Mouse (Mus musculus): ENCODE results near the gene Ctrl.

Ctrl gene

DNA sequence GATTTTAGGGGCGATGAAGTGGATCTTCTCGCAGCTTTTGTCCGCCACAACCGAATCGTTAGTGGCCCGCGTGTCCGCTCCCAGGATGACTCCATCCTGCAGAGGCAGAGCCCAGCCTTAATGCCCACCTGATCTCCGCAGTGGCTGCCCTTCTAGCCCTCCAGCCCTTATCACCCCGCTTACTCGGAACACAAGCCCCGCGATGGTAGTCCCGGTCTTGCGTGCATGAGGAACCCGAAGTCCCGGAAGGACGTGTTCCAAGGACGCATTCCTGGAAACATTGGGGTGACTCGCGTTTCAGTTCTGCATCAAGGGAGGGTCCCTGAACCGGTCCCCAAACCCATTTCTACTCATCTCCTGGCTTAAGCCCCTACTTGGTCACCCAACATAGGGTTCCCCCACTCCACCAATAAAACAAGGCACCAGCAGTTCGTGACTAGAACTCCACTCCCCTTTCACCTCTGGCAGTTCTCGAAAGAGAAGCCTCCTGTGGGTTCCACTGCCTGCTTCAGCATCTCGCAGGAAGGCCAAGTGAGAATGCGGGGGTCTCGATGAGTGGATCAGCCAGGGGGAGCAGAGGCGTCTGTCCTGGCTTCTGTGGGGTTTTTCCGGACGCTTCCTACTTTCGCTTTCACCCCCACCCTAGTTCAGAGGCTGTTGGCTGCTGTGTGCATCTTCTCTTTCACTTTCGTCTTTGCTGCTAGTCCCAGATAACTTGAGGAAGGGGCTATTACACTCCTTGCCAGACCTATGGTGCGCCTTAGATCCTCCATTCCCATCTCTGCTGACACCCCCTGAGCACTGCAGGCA, 4.0 kb upstream of the Ctrl start:
- DNase-seq: peak; percentile 54

DNA sequence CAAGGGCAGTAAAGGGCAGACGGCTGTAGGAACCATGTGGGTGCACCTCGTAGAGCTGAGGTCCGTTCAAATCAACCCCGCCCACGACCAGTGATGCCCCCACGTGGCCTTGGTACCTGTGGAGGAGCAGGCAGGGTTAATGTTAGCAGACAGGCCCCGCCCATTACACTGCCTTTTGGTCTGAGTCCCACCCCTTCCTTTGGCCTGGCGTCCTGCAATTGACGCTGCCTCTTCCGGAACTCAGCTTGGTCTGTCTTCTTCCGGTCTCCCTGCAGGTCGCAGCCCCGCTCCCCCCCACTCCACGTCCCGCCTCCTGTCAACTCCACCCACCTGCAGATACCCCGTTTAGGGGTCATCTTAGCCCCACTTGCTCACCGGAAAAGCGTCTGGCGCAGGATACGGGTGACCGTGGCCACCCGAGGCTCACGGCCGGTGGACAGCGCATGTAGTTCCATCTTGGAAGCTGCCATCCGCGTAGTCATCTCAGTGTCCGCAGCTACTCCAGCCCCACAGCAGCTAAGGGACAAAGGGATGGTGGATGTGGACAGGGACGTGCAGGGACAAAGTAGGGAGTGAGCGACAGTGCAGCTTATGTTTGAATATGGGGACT, 3.3 kb upstream of the Ctrl start:
- DNase-seq: peak; percentile 94

DNA sequence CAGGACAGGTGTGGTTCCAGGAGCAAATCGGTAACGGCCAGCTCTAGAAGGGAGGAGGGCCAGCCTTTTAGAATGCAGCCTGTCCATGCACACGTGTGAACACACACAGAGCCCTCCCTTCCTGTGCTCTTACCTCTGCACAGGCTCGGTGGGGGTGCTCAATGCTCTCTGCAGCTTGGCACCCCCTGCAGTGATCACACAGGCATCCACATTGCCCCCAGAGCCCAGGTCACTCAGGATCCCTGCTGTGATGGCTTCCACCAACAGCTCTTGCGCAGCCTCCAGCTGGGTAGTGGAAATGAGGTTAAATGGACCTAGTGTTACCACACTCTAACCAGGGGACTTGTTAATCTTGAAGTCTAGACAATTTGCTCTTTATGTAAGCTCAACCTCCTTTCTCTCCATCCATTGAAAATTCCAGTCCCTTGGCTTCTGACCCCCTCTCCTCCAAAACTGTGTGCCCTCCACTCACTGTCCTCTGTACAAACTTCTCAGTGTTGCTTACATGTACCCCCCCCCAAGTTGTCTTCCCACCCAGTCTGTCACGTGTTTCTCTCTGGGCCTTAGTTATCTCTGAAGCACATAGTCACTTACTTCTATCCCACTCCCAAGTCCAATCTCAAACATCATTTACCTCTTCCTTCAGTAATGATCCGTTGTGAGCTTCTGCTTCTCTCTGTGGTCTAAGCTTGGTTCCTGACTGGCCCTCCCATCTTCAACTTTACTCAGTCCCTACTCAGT, 2.4 kb upstream of the Ctrl start:
- no peak for DNase-seq

DNA sequence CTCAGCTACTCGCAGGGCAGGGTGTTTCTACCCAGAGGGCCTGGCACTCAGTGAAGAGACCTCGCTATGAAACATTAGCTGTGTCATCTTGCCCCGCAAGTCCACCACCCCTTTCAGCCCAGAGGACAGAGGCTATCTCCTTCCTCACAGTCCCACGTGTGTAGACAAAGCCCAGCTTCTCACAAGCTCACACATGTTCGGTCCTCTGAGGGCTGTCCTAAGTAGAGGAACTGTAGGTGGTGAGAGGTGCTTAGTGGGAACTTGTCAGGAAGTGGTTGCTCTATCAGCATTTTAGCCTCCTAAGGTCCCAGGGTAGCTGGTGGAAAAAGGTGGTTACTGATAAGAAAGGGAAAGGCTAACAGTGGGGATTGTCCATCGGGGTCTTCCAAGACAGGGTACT, 1.4 kb upstream of the Ctrl start:
- no peak for DNase-seq

DNA sequence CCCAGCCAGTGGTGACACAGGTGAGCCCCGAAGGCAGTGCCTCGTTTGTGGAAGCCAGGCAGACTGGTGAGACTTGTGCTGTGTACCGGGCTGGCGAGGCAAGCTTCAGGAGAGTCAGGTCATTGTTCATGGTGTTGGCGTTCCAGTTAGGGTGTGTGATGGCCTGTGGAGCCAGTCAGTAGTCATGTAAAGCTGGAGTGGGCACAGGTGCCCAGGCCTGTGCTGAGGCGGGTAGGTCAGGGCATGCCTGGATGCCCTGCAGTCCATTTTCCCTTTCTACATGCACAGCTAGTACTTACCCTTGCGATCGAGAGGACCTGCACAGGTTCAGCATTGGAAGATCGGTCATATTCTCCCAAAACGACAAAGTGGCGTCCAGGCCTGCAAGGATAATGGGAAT, 1.1 kb downstream of the Ctrl start:
- no peak for DNase-seq

DNA sequence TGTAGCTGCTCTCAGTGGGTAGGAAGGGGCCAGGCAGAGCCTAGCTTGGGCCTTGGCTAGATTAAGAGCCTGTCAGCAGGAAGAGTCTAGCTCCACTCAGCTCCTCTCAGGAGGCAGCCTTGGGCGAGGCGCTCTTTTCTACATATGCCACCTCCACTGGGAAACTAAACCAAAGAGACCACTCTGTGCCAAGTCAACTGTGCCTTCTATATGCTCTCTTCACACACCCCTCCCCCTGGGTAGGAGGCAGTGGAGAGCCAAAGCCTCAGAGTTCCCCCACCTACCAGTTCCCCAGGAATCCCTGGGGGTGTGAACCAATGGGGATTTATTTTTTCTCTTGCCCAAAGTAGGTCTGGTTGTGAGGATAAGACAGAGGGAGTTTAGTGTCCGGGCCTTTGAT, 2.4 kb downstream of the Ctrl start:
- no peak for DNase-seq

DNA sequence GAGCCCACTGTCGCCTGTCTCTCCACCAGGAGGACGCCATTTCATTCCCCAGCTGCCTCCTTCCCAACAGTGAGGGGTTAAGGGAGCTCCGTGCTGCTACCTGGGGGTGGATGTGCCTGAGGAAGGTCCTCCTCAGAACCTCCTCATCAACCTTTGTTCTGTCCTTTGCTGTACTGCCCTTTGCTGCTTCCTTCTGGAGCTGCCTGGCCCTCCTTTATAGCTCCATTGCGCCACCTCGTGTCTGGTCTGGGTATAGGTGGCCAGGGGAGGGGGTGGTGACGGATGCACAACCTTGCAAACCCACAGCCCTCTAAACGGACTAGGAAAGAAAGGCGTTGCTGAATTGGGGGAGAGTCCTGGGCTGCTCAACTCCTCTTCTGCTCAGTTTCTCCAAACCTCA, 3.1 kb downstream of the Ctrl start:
- peak; percentile 90 for DNase-seq

DNA sequence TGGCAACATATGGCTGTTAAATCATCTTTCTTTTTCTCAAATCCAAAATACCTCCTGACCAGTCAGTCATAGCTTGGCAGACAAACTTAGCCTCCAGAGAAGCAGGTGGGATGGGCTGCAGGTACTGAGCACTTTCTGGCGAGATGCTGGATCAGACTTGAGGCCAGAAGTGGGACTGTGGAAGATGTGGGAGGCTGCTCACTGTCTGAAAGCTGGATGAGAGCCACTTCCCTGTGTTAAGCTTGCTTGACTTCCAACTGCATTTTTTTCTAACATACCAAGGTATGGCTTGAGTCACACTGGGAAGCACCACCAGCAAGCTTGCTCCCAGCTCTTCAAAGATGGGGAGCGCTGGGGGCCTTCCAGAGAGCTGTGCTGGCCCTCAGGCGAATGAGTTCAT, 8.5 kb downstream of the Ctrl start:
- DNase-seq: no peak

DNA sequence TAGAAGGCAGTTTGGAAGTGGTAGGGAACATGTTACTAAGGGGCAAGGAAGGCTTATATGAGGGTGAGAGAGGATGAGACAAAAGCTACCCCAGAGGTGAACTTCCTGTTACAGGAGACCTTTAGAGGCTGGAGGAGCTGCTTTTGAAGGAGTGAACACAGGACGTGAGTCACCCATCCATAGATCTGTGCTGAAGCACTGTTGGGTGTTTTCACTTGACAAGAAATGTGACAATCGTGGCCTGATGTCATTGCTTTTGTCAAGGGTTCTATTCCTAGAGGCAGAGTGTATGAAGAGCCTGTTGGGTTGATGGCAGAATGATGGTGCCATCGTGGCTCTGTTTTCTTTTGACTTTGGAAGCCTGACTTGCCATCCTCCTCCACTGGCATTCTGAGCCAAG, 14.3 kb downstream of the Ctrl start:
- no peak for DNase-seq

DNA sequence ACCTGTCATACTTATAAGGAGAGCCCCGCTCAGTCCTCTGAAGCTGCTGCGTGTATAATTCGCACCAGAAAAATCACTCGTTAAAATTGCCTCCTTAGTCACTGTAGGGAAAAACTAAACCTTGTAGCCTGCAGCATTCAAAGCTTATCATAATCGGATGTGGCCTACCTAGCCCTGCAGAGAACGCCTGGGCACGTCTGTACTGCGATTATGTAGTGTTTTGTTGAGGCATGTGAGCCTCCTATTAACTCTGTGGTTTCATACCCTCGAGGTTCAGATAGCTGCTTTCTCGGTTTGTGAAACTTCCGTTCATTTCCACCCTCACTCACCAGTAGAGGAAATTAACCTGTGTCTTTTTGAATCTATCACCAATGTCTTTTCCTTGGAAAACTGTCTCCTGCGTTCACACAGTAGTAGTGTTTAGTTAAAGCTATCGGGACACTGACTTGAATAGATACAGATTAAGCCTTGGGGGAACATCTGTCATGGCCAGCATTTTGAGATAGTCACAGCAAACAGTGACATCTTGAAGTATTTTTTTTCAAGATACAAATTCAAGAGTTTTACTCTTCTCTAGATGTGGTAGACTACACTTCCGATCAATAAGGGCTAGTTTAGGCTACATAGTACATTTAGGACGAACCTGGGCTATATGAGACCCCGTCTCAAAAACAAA, 32.6 kb downstream of the Ctrl start:
- DNase-seq: no peak

DNA sequence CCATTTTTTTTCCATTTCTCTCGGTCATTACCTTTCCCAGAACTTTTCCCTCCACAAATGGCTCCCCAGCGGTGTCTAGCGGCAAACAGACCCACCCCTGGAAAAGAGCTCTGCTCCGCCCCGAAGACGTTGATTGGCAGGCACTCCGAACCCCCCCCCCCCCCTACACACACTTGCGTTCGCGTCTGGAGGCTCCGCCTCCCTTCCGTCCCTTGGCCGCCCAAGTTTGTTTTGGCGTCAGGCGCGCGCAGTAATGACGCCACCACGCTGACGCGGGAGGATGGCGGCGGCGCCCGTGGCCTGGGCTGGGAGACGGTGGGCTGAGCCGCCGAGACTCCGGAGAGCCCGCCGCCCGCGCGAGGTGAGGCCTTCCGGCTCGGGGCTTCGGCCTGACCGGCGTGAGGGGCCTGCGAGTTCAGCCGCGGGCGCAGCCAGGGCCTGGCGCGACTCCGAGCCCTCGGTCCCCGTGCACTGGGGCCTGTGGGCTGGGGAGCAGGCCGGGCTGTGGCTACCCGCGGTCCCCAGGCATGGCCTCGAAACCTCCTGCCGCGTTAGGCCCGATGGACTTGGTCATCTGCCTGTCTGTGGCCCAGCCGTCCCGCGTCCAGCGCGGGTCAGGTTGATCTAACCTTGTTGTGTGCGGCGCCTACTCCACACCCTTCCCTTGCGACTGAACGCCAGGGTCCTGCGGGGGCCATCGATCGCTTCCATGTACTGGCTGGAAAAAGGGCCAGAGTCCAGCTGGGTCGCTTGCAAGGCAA, 33.3 kb downstream of the Ctrl start, which contains the start of gene Pskh1:
Pskh1 (plus strand) TSS at position 262 of the 761 bp plus-strand sequence.
- DNase-seq: peak; percentile 94

DNA sequence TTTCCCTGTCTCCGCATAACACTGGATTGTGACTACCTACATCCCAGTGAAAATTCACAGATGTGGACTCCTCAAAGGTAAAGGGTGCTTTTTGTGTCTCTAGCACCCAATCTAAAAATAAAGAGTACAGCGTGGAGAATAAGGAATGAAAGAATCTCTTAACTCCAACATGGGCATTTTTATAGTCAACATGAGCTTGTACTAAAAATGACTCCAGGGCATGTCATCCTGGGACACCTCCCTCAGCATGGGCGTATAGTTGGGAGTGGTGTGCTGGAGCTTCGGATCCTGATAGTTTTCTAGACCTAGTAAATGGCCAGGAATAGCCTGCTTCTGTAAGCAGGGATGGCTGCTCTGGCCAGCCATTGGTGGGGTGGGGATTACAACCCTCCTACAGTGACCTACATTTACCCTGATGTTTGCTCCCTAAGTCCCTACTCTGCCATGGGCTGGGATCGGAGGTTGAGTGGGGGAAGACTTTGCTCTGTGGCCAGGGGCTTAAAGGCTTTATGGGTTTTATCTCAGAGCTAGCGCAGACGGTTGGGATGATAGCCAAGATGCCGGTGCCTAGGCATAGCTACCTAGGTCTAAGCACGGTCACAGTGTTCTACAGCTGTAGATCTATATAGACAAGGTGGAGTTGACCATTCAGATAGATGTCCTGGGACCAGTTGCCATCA, 35.7 kb downstream of the Ctrl start:
- no peak for DNase-seq

DNA sequence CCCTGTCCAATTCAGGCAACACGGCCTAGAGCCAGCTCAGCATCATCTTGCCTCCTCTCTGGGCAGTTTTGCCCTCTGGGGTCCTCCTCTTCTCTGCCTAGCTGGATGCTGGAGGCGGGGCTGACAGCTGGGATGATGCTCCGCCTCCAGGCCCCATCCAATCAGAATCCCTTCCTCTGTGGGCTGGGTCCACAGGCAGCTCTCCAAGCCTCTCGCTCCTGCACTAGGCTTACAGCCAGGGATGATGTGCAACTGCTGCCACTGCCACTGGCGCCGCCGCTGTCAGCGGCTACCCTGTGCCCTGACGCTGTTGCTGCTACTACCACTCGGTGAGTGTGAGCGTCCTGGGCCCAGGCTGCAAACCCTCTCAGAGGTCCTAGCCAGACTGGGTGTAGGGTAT, 40.3 kb downstream of the Ctrl start, which contains the start of gene Nrn1l:
Nrn1l (plus strand) TSS at position 229 of the 400 bp plus-strand sequence.
- peak; percentile 92 for DNase-seq

DNA sequence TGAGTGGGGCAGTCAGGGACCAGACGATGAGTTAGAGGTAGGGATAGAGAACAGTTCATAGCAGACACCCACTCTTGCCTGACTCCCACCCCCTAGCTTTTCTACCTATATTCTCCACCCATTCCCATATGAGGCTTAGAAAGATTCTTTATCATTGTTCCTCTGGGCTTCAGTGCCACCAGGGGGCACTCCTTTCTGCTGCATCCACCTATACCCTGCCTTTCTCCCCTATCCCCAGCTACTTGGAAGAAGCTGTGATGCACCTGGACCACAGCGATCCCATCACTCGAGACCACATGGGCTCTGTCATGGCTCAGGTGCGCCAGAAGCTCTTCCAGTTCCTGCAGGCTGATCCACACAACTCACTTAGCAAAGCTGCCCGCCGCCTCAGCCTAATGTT, 41.2 kb downstream of the Ctrl start:
- peak; percentile 22 for DNase-seq

DNA sequence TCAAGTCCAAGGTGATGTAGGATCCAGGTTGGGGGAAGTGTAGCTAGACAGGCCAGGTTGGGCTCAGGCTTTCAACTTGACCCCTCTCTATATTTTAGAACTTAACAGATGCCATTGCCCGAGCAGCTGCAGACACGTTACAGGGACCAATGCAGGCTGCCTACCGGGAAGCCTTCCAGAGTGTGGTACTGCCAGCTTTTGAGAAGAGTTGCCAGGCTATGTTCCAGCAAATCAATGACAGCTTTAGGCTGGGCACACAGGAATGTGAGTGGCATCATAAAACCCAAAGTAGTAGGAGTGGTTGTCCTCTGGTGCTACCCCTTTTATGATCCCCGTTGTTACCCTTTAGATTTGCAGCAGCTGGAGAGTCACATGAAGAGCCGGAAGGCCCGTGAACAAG, 42.8 kb downstream of the Ctrl start:
- DNase-seq: no peak

DNA sequence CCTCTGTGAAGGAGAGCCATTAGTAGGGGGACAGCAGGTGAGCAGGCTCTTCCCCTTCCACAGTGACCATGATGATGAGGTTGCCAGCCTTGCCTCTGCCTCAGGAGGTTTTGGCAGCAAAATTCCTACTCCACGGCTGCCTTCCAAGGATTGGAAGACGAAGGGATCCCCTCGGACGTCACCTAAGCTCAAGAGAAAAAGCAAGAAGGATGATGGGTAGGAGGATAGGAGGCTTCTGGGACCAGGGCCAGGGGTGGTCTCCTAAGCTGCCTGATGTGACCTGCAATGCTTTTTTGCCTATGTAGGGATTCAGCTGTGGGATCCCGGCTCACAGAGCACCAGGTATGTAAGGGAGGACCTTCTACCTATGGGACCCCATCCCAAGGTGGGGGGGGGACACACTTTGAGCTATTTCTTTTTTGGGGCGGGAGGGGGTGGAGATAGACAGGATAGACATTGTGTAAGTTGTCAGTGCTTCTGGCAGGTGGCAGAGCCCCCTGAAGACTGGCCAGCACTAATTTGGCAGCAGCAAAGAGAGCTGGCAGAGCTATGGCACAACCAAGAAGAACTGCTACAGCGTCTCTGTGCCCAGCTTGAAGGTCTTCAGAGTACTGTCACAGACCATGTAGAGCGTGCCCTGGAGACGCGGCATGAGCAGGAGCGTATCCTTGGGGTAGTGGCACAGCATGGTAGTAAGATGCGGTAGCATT, 43.8 kb downstream of the Ctrl start:
- DNase-seq: no peak
